Mouse (Mus musculus) heart, adult 2 months (tissue): ENCODE results near the gene Mgst3. TPM values are rescaled to one million over a fixed set of nuclear protein-coding genes. Genes with fewer than 3 reads are reported as not detected.

Source experiments
- DNase-seq, 2 experiments: peaks; one replicate each; pipeline ENCODE4 v3.0.0; 2021
- H3K27ac ChIP-seq: fragments of 200-600 bp; 2 replicates; pipeline ENCODE4 v1.8.1; 2022
- H3K27me3 ChIP-seq: fragments of 200-500 bp; 2 replicates; pipeline ENCODE4 v1.6.1; 2012; ENCODE audit warnings: mild to moderate bottlenecking, low read length, inconsistent platforms, mixed read lengths; ENCODE audit not compliant: control insufficient read depth, insufficient read depth
- H3K36me3 ChIP-seq: fragments of 200-500 bp; 2 replicates; pipeline ENCODE4 v1.6.1; 2012; ENCODE audit warnings: low read length, inconsistent platforms; ENCODE audit not compliant: control insufficient read depth, insufficient read depth
- H3K4me1 ChIP-seq: fragments of 200-500 bp; 2 replicates; pipeline ENCODE4 v1.6.1; 2011; ENCODE audit warnings: low read length; ENCODE audit not compliant: control insufficient read depth, insufficient read depth
- H3K4me3 ChIP-seq: fragments of 200-600 bp; 2 replicates; pipeline ENCODE4 v1.8.1; 2022
- H3K79me2 ChIP-seq: fragments of 200-500 bp; replicated peaks from 2 replicates; pipeline ENCODE4 v1.6.1; 2012; ENCODE audit warnings: mild to moderate bottlenecking, inconsistent platforms, low read length, moderate library complexity, mixed read lengths; ENCODE audit not compliant: control insufficient read depth, insufficient read depth
- H3K9ac ChIP-seq: fragments of 200-500 bp; 2 replicates; pipeline ENCODE4 v1.6.1; 2012; ENCODE audit warnings: low read depth, mild to moderate bottlenecking, control low read depth, inconsistent platforms, low read length, mixed read lengths
- CTCF ChIP-seq: fragments of 200-600 bp; IDR thresholded peaks from 2 replicates; pipeline ENCODE4 v1.8.1; 2022; ENCODE audit warnings: antibody characterized with exemption, mild to moderate bottlenecking, moderate library complexity
- EP300 ChIP-seq: fragments of 200-500 bp; IDR thresholded peaks from 2 replicates; pipeline ENCODE4 v1.6.1; 2011; ENCODE audit warnings: low read depth, low read length, control low read depth; ENCODE audit not compliant: insufficient read depth
- POLR2A ChIP-seq: fragments of 200-500 bp; IDR thresholded peaks from 2 replicates; pipeline ENCODE4 v1.6.1; 2011; ENCODE audit warnings: mild to moderate bottlenecking, low read depth, low read length, control low read depth; ENCODE audit not compliant: insufficient read depth
- WGBS: fragments of 180-500 bp; shearing (Covaris S2); methylation state at CpG from one replicate; pipeline ENCODE4 v1.1.7; 2018; 5-methylcytosine and 5-hydroxymethylcytosine counted together
- intact Hi-C: fragments of 180-260 bp; cut with DNase I; formaldehyde crosslinking; loops from one replicate; pipeline ENCODE4 v1.15.1; 2025
- polyA plus RNA-seq: library from polyadenylated mRNA; depleted of rRNA; stranded (reverse); fragments of >200 nt; gene quantifications from 2 replicates; pipeline ENCODE4 v1.2.3, GENCODE M21; 2012
- total RNA-seq, 2 experiments: library from RNA; stranded (reverse); gene quantifications; 2 replicates each; pipeline ENCODE4 v1.2.3; 2021

Mgst3 gene
- total and polyA plus RNA-seq, 3 experiments = 274 to 868 (median 351) TPM

DNA sequence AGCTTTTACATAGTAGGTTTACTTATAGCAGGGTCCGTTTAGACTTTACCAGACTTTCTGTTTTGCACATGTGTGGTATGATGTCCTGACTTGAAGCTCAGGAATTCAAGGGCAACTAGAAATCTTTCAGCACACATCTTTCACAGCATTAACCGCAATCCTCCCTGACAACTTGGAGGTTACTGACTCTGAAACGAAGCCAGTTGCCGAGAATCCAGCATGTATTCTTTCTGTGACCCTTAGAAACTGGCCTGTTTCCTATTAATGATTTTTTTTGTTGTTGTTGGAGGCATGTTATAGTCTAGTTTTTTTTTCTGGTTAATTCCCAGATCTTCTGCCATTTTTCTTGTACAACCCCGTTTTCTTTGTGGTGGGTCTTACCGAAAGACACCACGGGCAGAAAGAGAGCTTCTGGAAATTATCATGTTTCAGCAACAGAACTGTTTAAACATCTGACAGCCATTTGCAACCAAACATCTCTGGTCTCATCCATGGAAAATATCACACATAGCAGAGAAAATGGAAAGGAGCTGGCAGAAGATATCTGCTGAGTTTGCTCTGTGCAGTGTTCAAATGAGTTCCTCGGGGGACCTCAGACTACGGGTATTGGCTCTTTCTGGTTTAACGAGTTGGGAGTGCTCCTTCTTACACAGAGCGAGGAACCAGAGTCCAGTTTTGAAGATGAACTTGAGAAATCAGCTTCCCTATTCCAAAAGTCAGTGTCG lies 18.5 kb upstream of the Mgst3 start:
- H3K27me3 ChIP-seq = no peaks in the 10 kb centered on the region
- H3K79me2 ChIP-seq = no peaks in the 10 kb centered on the region
- no peak overlapping the region for H3K27ac ChIP-seq
- 55% methylated on average over 12 of the region's 12 CpGs for WGBS
- no peak overlapping the region for H3K4me3 ChIP-seq
- H3K36me3 ChIP-seq = no peaks in the 10 kb centered on the region
- no peak for TF ChIP-seq CTCF
- no peak for TF ChIP-seq EP300
- no peak for TF ChIP-seq POLR2A
- no peak for DNase-seq
- intact Hi-C loops = loop anchor here (10.0 kb wide), 1 partner anchor 483 kb away; no protein-coding TSS in a partner anchor
- H3K9ac ChIP-seq = no peak overlapping the region
- H3K4me1 ChIP-seq = no peaks in the 10 kb centered on the region; the same call in 1 of the 2 replicates

DNA sequence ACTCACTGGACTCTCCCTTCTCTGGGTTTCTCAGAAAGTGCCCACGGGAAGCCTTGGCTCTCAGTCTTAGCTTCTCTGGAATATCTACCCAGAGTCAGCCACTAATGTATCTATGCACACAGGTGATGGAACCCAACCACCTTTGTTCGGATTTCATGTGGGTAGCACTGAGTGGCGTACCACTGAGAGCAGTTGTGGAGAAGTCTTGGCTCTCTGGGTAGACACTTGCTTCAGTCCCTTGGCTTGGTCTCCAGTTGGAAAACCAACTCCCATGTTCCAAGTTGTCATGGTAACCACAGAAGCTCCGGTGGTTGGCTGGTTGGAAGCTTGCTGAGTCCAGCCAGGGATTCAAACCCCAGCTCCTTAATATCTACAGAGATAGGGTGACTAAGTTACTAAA lies 16.0 kb upstream of the Mgst3 start:
- intact Hi-C loops = no loop called here
- Histone ChIP-seq H3K27me3 (no peaks in the 10 kb centered on the region), H3K79me2 (no peaks in the 10 kb centered on the region), H3K36me3 (no peaks in the 10 kb centered on the region), H3K27ac (no peak overlapping the region), H3K9ac (no peak overlapping the region), H3K4me3 (no peak overlapping the region), H3K4me1 (no peaks in the 10 kb centered on the region)
- WGBS = 68% methylated on average over 4 of the region's 4 CpGs
- no peak for TF ChIP-seq POLR2A
- no peak for TF ChIP-seq CTCF
- no peak for TF ChIP-seq EP300
- DNase-seq = no peak

DNA sequence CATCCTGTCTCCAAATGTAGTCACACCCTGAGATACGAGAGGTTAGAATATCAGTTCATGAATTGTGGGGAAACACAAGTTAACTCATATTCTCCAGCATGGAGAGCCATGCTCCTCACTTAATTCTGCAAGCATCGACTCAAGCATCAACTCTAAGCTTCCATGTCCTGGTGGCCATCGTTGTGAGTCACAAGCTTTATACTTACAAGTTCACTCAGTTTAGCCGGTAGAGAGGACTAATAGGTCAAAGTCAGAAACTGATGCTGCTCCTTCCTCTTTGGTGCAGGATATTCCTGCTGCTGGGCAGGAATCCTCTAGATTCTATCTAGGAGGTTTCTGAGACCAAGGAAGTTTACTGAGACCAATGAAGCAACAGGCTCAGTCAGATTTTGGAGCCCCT lies 11.6 kb upstream of the Mgst3 start:
- Histone ChIP-seq H3K4me1 (no peaks in the 10 kb centered on the region), H3K4me3 (no peak overlapping the region), H3K9ac (no peak overlapping the region), H3K27ac (no peak overlapping the region), H3K27me3 (no peaks in the 10 kb centered on the region), H3K36me3 (no peaks in the 10 kb centered on the region), H3K79me2 (no peaks in the 10 kb centered on the region)
- no peak for DNase-seq
- 72% methylated on average over 4 of the region's 4 CpGs for WGBS
- intact Hi-C loops = no loop called here
- TF ChIP-seq EP300 = no peak
- no peak for TF ChIP-seq CTCF
- TF ChIP-seq POLR2A = no peak

DNA sequence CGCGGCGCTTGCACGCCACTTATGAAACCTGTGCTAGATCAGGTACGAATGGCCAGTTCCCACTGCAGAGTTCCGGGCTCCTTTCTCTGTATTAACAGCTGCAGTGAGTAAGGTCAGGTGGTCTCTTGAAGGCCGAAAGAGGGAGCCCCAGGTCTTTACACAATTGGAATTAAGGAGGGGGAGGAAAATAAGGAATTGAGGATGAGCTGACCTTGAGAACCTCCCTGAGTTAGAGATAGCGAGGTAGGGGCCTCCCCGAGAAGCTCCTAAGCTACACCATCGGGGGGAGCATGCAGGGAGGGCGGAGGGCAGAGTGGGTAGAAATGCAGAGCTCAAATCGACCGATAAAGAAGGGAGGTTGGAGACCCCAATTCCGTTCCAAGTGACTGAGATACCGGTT lies 360 bp downstream of the Mgst3 start:
- WGBS = 1% methylated on average over 15 of the region's 15 CpGs
- Histone ChIP-seq H3K4me3 (peak overlapping the region; percentile 96), H3K79me2 (no peaks in the 10 kb centered on the region), H3K36me3 (no peaks in the 10 kb centered on the region), H3K9ac (peak overlapping the region; percentile 54), H3K27ac (peak overlapping the region; percentile 90), H3K4me1 (peaks cover 4% of the 10 kb centered on the region), H3K27me3 (no peaks in the 10 kb centered on the region)
- TF ChIP-seq POLR2A = no peak
- TF ChIP-seq EP300 = 0 out of 2 replicates have a peak, but pooled peaks have one; percentile 22
- no peak for DNase-seq
- intact Hi-C loops = loop anchor here (5.0 kb wide), 1 partner anchor 41 kb away; no protein-coding TSS in a partner anchor

DNA sequence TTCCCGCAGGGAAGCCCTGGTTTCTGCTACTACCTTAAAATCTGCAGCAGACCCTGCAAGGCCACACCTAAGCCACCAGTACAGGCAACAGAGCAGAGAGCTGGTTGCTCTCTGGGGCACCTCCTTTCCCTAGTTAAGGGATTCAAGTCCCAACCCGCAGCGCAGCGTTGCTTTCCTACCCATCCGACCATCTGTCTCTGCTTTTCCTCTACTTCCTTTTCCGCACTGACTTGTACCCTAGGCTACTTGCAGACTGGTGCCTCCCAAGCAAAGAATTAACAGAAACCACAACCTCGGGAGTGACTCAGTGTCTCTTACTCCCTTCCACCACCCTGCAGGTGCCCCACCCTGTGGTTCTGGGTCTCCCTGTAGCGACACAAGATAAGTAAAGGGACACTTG lies 954 bp downstream of the Mgst3 start:
- Histone ChIP-seq H3K79me2 (no peaks in the 10 kb centered on the region), H3K27ac (peak overlapping the region; percentile 90), H3K9ac (peak overlapping the region; percentile 54), H3K36me3 (peaks cover 2% of the 10 kb centered on the region), H3K4me1 (peaks cover 4% of the 10 kb centered on the region), H3K27me3 (no peaks in the 10 kb centered on the region), H3K4me3 (peak overlapping the region; percentile 96)
- WGBS = 2% methylated on average over 8 of the region's 8 CpGs
- DNase-seq = peak; percentile 22 to 46
- intact Hi-C loops = loop anchor here (5.0 kb wide), 1 partner anchor 40 kb away; no protein-coding TSS in a partner anchor
- no peak for TF ChIP-seq POLR2A
- no peak for TF ChIP-seq CTCF
- TF ChIP-seq EP300 = no peak

DNA sequence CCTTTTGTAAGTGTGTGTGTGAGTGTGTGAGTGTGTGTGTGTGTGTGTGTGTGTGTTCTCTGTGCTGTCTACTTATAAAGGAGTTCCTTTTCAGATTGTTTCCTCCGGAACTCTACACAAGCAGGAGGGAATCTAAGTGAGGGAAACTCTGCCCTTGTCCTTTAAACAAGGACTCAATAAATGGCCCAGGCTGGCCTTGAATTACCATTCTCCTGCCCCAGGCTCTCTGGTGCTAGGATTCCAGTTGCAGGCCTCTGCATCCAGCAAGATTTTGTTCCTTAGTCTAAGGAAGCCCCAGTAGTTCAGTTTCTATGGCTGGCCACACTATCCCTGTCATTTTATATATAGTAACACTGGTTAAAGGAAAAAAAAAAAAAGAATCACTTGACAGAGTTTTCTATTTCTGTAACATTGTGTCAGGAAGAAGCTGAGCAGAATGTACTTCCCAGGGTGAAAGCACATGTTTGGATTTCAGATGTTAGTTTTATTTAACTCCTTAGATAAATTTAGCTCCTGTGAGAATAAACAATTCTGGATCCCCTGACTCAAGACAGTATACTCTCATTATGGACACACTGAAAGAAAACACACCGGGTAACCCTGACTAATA lies 1.5 kb downstream of the Mgst3 start:
- H3K9ac ChIP-seq = peak overlapping the region; percentile 69
- H3K27me3 ChIP-seq = no peaks in the 10 kb centered on the region
- peak overlapping the region; percentile 90 for H3K27ac ChIP-seq
- H3K4me1 ChIP-seq = peaks cover 4% of the 10 kb centered on the region
- H3K4me3 ChIP-seq = peak overlapping the region; percentile 96
- DNase-seq = no peak
- no peak for TF ChIP-seq CTCF
- no peak for TF ChIP-seq POLR2A
- TF ChIP-seq EP300 = no peak
- intact Hi-C loops = loop anchor here (5.0 kb wide), 1 partner anchor 40 kb away; no protein-coding TSS in a partner anchor
- WGBS = 11% methylated on average over 2 of the region's 2 CpGs
- peaks cover 5% of the 10 kb centered on the region for H3K36me3 ChIP-seq
- no peaks in the 10 kb centered on the region for H3K79me2 ChIP-seq
